Mouse (Mus musculus) frontal cortex, adult 2 months (tissue): ENCODE measurements around the gene Cpb2. TPM values are rescaled to one million over a fixed set of nuclear protein-coding genes. Genes with fewer than 3 reads are reported as not detected.

ENCODE experiments used
- polyA plus RNA-seq: library from polyadenylated mRNA; depleted of rRNA; stranded (reverse); fragments of >200 nt; gene quantifications from 2 replicates; pipeline ENCODE4 v1.2.3, GENCODE M21; 2012; rRNA removed

The Cpb2 gene
- polyA plus RNA-seq, 1 experiment, result not detected

Other genes starting within 250 kb of the Cpb2 start
- 1.1 and 1.4 TPM in 2 replicates for gene Rubcnl, start 226.3 kb upstream of the Cpb2 start, polyA plus RNA-seq
- 0.04 TPM in 1 of 2 replicates, not detected in the other for gene Lrrc63, start 111.4 kb upstream of the Cpb2 start, polyA plus RNA-seq
- gene Lcp1, start 111.2 kb upstream of the Cpb2 start, polyA plus RNA-seq, result 4.8 and 5.5 TPM in 2 replicates
- 35.3 and 39.3 TPM in 2 replicates for gene Zc3h13, start 42.1 kb downstream of the Cpb2 start, polyA plus RNA-seq
- 4.5 and 4.9 TPM in 2 replicates for gene Siah3, start 213.7 kb downstream of the Cpb2 start, polyA plus RNA-seq